Mouse (Mus musculus) inflammation-experienced regulatory T-cells, adult 6 months (primary cell): ENCODE results near the gene Yju2. TPM values are rescaled to one million over a fixed set of nuclear protein-coding genes. Genes with fewer than 3 reads are reported as not detected.

ENCODE experiments used
- ATAC-seq: one replicate; pipeline ENCODE4 v1.8.0; 2017
- polyA plus RNA-seq, 3 experiments: library from polyadenylated mRNA; unstranded; fragments of 100-300 nt; shearing (Covaris generic); gene quantifications; one replicate each; pipeline ENCODE4 v1.2.1; 2017

Gene Yju2
- polyA plus RNA-seq: 10 to 100 TPM; 25.6 to 36.5 (median 33.0) TPM

- ATAC-seq: peak; percentile 93
Observed at GRCm38 (mm10) chr17:55958918-55959728, at the start of gene Yju2. Yju2 (plus strand) TSS chr17:55959099.

GRCm38 (mm10) chr17:55931553-55932502, 27.1 kb upstream of the Yju2 start:
- ATAC-seq: peak; percentile 79

- ATAC-seq: no peak
Observed at GRCm38 (mm10) chr17:55932635-55933034, 26.3 kb upstream of the Yju2 start.

GRCm38 (mm10) chr17:55933191-55933590, 25.7 kb upstream of the Yju2 start:
- no peak for ATAC-seq

DNA sequence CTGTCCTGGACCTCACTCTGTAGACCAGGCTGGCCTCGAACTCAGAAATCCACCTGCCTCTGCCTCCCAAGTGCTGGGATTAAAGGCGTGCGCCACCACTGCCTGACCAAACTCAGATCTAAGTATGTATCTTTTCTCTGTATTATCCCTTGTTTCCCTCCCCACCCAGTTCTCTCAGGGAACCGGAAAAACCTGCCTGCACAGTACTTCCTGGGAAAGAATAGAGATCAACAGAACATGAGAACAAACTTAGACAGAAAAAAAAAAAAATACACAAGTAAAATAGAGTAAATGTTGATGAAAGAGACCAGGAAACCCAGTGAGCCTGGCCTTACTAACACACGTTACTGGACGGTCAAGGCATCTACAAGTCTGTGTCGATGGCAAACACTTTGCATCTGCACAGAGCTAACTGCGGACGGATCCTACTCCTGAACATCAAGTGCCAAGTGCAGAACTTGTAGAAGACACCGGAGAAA, 14.5 kb upstream of the Yju2 start:
- peak; percentile 1 for ATAC-seq

GRCm38 (mm10) chr17:55944866-55945682, 13.8 kb upstream of the Yju2 start:
- ATAC-seq: peak; percentile 93

DNA sequence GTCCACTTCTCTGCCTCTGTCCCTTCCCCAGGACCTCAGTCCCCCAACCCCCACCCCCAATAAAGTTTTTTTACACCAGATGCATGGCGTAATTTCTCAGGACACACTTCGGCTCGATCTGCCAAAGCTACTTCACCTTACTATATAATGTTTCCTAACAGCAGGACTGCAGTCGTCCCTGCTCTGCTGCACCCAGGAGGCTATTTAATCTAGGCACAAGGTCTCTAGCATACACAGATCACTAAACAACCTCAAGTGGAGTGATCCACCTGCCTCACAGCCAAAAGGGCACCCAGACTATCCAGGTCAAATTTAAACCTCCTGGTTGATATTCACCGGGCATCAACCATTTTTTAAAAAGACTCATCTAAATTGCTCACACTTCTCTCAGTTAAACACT, 13.2 kb upstream of the Yju2 start:
- ATAC-seq: no peak

DNA sequence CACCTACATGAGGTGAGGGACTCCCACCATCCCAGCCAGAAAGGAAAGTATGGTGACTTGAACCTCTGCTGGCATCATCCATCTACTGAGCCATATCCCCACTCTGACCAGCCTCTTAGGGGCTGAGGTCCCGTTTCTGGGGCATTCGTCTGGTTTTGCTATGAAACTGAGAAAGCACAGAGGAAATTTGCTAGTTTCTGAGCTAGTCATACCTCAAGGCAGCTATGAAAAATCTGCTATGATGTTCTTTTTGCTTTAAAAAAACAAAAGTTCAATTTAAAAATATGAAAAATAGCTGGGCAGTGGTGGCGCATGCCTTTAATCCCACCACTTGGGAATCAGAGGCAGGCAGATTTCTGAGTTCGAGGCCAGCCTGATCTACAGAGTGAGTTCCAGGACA, 10.3 kb upstream of the Yju2 start:
- ATAC-seq: no peak

- ATAC-seq: no peak
Observed at GRCm38 (mm10) chr17:55949400-55949799, 9.5 kb upstream of the Yju2 start, which contains the start of gene Zfp119b. Zfp119b (minus strand) TSS chr17:55949500.

DNA sequence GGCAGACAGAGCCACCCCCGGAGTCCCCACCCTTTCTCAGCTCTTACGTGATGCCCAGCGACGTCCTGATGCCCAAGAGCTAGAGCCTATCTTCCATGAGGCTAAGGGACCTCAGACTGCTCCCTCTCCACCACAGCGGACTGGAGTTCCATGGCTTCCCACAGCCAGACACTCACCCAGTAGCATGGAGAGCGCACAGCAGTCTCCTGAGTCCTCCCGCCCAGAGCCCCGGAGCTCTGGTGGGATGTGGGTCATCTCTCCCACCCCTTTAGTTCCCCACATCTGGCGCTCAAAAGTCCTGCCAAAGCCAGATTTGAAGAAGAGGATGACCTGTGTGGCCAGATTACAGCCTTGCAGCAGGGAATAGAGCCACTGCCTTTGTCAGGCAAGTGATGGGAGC, 8.3 kb upstream of the Yju2 start:
- ATAC-seq: no peak

DNA sequence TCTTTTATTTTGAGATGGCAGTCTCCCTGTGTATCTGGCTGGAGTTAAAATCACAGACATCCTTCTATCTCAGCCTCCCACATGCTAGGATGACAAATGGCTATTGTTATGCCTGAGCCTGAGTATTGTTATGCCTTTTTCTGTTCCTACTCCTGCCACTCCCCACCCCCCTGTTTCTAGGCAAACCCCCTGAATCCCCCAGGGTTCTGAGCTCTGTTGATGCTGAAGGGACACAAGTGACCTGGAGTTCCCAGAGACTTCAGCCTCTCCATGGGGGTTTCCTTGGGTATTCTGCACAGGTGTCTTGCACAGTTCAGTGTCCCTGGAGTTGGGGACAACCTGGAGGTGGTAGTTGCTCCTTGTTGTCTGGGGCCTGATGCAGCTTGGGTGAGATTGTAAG, 6.9 kb upstream of the Yju2 start:
- no peak for ATAC-seq

DNA sequence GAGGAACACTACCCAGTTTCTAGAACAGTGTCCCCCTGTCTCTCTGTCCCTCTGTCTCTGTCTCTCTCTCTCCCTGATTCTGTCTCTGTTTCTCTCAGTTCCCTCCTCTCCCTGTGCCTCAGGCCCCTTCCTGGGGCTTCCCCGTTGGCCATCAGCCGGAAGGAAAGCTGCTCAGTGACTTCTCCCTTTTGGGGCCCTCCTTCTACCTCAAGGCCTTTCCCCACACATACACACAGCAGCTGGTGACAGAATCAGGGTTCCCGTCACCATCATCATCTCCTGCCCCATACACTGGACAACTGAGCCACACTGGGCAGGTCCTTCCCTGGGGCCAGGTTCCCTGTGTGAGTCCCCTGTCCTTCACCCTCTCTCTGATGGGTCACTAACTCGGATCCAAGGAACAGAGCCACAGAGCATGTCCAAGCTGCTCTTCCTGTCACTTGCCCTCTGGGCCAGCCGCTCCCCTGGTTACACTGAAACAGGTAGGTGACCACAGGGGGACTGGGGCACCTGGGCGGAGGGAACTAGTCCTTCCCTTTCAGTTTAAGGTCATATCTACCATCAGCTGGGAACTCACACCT, 6.4 kb upstream of the Yju2 start, which contains the start of gene Ebi3:
Ebi3 (plus strand) TSS at position 194 of the 581 bp plus-strand sequence.
- ATAC-seq: peak; percentile 63

- no peak for ATAC-seq
Observed at GRCm38 (mm10) chr17:55953751-55954150, 5.1 kb upstream of the Yju2 start.

DNA sequence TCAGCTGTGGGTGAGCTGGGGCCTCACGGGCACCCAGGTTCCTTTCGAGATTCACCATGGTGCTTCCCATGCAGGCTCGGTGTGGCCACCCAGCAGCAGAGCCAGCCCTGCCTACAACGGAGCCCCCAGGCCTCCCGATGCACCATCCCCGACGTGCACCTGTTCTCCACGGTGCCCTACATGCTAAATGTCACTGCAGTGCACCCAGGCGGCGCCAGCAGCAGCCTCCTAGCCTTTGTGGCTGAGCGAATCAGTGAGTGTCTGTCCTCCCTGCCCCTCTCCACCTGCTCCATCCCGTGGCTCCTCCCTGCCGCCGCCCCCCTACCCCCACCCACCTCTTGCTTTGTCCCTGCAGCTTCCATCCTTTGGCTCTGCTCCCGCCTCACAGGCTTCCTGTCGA, 4.7 kb upstream of the Yju2 start:
- no peak for ATAC-seq

- no peak for ATAC-seq
Observed at GRCm38 (mm10) chr17:55956129-55956528, 2.8 kb upstream of the Yju2 start.

- ATAC-seq: no peak
Observed at GRCm38 (mm10) chr17:55956591-55956990, 2.3 kb upstream of the Yju2 start.

GRCm38 (mm10) chr17:55957168-55957567, 1.7 kb upstream of the Yju2 start:
- no peak for ATAC-seq

DNA sequence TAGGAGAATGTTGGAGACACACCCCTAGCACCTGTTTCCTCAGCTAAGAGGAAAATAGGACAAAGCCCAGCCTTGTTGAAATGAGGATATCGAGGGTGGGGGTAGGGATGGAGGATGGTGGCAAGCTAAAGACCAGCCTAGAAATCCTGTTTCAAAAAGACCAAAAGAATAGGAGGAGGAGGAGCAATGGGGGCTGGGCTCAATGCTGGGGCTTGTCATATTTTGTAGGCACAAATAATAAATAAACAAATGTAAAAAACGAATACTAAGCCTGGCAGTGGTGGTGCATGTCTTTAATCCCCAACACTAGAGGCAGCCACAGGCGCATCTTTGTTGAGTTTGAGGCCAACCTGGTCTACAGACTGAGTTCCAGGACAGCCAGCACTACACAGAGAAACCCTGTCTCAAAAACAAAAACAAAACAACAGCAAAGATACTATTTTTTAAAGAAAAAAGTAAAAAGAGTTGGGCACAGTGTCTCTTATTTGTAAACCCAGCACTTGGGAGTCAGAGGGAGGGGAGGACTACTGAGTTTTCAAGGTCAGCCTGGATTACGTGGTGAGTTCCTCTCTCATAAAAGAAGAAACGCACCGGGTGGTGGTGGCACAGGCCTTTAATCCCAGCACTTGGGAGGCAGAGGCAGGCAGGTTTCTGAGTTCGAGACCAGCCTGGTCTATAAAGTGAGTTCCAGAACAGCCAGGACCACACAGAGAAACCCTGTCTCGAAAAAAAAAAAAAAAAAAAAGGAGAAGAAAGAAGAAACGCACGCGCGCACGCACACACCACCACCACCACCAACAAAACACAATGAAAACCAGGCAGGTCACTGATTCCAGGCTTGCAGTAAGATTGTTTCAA, 944 bp upstream of the Yju2 start:
- no peak for ATAC-seq

DNA sequence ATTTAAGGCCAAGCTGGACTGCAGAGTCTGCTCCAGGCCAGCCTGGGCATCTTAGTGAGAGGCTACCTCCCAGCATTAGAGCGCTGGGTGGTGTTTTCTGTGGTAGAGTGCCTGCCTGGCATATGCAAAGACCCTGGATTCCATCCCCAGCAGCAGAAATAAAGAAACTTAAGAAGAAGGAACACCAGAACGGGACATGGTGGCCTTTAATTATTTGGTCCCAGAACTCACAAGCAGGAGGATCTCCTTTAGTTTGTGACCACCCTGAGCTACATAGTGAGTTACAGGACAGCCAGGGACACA, 364 bp upstream of the Yju2 start:
- no peak for ATAC-seq

GRCm38 (mm10) chr17:55959946-55960740, 1.2 kb downstream of the Yju2 start:
- no peak for ATAC-seq
